Mouse (Mus musculus) left cerebral cortex, adult 2 months (tissue): ENCODE measurements at regions not wholly inside any gene's neighbourhood (a gene's known extent, or its start where the extent isn't known, plus 50 kb on each side); places are given as distances from the start of the nearest gene placed in this dataset.

ENCODE experiments used
- DNase-seq, 2 experiments: peaks; one replicate each; pipeline ENCODE4 v3.0.0; 2021 to 2022; ENCODE audit warnings: low spot score in 2 of 2, mixed read lengths in 1 of 2; ENCODE audit errors: extremely low spot score in 1 of 2
- H3K27ac ChIP-seq: fragments of 200-600 bp; 2 replicates; pipeline ENCODE4 v1.8.1; 2022
- H3K4me3 ChIP-seq: fragments of 200-600 bp; 2 replicates; pipeline ENCODE4 v1.8.1; 2022
- CTCF ChIP-seq: fragments of 200-600 bp; IDR thresholded peaks from 2 replicates; pipeline ENCODE4 v1.8.1; 2022; ENCODE audit warnings: antibody characterized with exemption, mild to moderate bottlenecking, moderate library complexity
- intact Hi-C: fragments of 180-260 bp; cut with DNase I; formaldehyde crosslinking; loops from one replicate; pipeline ENCODE4 v1.15.1; 2025

GRCm38 (mm10) chr14:106669281-106669680, 563.3 kb downstream of the Trim52 start:
- intact Hi-C loops = no loop called here
- TF ChIP-seq CTCF = no peak
- Histone ChIP-seq H3K4me3 (no peak overlapping the region), H3K27ac (no peak overlapping the region)
- DNase-seq = no peak

DNA sequence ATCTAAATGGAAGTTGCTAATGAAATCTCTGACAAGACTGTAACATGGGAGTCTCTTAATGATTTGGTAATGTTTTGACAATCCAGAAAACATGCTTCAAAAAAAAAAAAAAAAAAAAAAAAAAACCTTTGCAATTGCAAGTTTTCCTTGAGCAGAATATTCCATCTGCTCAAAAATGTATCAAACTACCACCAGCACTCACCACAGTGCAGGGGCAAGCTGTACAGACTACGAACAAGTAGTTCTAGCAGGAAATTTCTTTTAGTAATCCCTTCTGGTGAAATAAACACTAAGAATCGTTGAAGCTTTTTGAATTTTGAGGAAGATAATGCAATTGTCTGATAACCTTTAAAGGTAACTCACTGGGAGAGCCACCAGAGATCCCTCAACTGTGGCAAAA, 572.0 kb downstream of the Trim52 start:
- DNase-seq = no peak
- Histone ChIP-seq H3K27ac (no peak overlapping the region), H3K4me3 (no peak overlapping the region)
- no peak for TF ChIP-seq CTCF
- intact Hi-C loops = no loop called here

DNA sequence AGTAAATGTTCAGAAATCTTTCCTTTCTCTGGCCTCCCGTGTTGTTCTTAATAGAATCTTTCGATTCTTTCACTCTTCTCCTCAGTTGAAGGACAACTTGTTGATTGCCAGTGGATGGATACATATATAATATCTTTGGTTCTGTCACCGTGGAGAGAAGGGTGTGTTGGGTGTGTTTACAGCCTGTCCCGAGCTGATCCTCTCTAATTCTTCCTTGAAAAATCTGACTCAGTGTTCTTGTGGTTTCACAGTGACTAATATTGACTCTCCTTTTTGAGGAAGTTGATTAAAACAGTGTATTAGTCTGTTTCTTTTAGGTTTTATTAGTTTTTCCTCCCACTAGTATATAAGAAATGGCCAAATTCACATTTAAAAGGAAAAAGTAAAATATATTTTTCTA, 575.2 kb downstream of the Trim52 start:
- no peak overlapping the region for H3K4me3 ChIP-seq
- intact Hi-C loops = no loop called here
- no peak for TF ChIP-seq CTCF
- DNase-seq = no peak
- no peak overlapping the region for H3K27ac ChIP-seq

- Histone ChIP-seq H3K27ac (no peak overlapping the region), H3K4me3 (no peak overlapping the region)
- no peak for DNase-seq
- TF ChIP-seq CTCF = no peak
- intact Hi-C loops = no loop called here
Observed at GRCm38 (mm10) chr14:106687361-106687760, 581.4 kb downstream of the Trim52 start.

DNA sequence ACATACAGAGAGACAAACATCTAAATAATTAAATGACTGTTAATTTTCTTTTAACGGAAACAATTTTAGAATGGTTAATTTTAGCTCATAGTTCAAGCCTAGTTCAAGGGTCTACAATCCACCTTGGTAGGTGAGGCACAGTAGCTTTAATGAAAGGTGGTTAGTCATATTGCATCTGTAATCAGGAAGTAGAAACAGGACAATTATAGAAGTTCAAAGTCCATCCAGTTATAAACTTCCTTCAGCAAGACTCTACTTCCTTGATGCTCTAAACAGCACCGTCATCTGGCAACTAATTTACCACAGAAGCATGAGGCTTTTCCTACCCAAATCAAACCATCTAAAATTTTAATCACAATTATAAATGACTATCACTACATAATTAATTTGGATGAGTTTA, 608.0 kb downstream of the Trim52 start:
- H3K27ac ChIP-seq = no peak overlapping the region
- DNase-seq = no peak
- no peak for TF ChIP-seq CTCF
- no peak overlapping the region for H3K4me3 ChIP-seq
- intact Hi-C loops = no loop called here

DNA sequence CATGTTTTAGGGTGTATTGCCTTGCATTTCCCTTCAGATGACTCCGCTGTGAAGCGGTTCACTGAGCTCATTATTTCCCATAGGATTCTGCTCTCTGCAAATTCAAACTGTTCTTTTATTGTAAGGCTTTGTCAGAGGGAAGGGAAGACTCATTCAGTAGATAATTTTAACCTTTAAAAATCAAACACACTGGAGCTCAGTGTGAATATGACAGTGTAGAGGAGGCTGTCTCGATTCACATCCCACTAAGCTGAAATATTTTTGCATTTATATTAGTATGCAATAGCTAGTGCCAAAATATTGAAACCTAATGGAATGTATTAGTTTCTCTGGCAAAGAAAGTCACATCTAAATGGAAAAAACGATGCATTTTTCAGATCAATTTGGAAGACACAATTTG, 627.8 kb downstream of the Trim52 start:
- no peak overlapping the region for H3K4me3 ChIP-seq
- DNase-seq = no peak
- no peak for TF ChIP-seq CTCF
- intact Hi-C loops = no loop called here
- no peak overlapping the region for H3K27ac ChIP-seq

GRCm38 (mm10) chr14:106740857-106741256, 634.9 kb downstream of the Trim52 start:
- no peak overlapping the region for H3K27ac ChIP-seq
- intact Hi-C loops = no loop called here
- DNase-seq = no peak
- no peak for TF ChIP-seq CTCF
- no peak overlapping the region for H3K4me3 ChIP-seq

DNA sequence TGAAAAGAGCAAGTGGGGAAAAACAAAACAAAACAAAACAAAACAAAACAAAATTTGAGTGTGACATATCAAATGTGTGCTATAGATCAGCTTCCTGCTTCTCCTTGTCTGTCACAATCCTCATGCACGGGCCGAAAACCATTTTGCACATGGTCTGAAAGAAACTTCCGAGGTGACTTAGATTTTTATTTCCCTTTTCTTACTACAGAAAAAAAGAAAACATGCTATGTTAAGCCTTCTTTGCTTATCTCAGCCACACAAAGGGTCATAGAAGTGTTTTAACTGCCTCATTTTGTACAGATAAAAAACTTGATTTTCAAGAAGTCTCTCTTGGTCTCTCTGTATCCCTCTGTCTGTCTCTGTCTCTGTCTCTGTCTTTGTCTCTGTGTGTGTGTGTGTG, 654.2 kb downstream of the Trim52 start:
- TF ChIP-seq CTCF = no peak
- intact Hi-C loops = no loop called here
- no peak for DNase-seq
- H3K4me3 ChIP-seq = no peak overlapping the region
- no peak overlapping the region for H3K27ac ChIP-seq

- H3K27ac ChIP-seq = no peak overlapping the region
- H3K4me3 ChIP-seq = no peak overlapping the region
- TF ChIP-seq CTCF = no peak
- no peak for DNase-seq
- intact Hi-C loops = no loop called here
Observed at GRCm38 (mm10) chr14:106763089-106763605, 657.1 kb downstream of the Trim52 start.

GRCm38 (mm10) chr14:106765884-106766467, 660.0 kb downstream of the Trim52 start:
- intact Hi-C loops = no loop called here
- peak; percentile 58 for TF ChIP-seq CTCF
- H3K27ac ChIP-seq = no peak overlapping the region
- no peak for DNase-seq
- no peak overlapping the region for H3K4me3 ChIP-seq
